Mouse (Mus musculus): ENCODE measurements around the gene Pamr1.

The Pamr1 gene

GRCm38 (mm10) chr2:102598911-102599721 is 49.3 kb downstream of the Pamr1 start:
- DNase-seq (ENCODE audit: low spot score): no peak

DNA sequence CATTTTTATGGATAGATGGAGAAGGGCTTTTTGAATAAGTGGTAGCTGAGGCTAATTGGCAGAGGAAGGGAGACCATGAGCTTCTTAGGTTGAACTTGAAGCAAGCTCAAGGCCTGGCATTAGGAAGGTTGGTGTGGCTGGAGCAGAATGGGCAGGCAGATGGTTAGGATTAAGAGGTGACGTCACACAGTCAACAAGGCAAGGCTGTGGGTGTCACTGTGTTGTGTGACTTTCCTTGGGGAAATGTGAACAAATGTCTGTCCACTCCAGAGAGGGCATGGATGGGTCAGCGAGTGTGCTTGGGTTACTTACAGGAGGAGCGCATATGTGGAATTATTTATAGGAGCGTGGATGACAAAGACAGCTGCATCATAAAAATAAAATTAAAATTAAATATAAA is 50.7 kb downstream of the Pamr1 start:
- no peak for DNase-seq (ENCODE audit: low spot score)

- DNase-seq (ENCODE audit: low spot score): no peak
Measured at GRCm38 (mm10) chr2:102610485-102610884, 60.7 kb downstream of the Pamr1 start.

DNA sequence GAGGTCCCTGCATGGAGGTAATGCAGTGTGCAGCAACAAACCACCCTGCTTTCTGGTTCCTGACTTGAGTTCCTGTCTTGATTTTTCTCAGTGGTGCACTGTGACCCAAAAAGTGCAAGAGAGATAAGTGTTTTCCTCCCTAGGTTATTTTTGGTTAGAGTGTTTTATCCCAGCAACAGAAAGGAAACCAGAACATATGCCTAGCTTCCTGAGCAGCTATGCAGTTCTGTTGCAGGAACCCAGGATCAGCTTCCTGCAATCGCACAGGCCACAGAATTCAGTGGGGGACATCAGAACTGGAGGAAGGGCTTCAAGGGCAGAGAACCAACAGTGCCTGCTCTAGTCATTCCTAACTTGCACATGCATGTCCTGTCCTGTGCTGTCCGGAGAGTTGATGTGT is 66.8 kb downstream of the Pamr1 start:
- DNase-seq (ENCODE audit: low spot score): no peak

DNA sequence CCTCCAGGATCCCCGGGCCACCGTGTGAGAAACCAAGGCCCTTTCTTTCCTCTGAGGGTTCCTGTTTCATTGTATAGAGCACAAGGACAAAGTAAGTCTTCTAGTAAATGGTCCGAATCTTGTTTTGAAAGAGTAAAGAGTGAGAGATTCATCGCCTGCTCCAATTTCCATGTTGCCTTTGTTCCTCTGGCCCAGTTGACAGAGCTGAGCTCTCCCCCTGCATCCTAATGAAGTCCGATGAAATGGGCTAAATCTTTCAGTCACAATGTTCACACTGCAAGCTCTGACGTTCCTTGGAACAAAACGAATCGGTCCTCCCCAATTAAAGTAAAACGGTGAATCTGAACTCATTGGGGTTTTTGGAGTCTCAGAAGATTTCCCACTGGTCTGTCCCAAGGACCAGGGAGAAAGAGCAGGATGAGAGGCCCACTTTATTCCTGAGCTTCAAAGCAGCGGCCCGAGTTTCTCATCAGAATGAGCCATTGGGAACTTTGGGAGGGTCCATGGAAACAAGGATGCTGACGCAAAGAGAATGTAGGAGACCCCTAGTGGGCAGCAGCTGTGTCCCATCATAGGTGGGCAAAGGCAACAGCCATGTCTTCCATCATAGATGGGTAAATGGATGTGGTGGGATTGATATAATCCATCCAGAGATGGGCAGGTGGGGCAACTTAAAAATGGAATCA is 71.1 kb downstream of the Pamr1 start:
- no peak for DNase-seq (ENCODE audit: low spot score)

GRCm38 (mm10) chr2:102622176-102622575 is 72.4 kb downstream of the Pamr1 start:
- no peak for DNase-seq (ENCODE audit: low spot score)

DNA sequence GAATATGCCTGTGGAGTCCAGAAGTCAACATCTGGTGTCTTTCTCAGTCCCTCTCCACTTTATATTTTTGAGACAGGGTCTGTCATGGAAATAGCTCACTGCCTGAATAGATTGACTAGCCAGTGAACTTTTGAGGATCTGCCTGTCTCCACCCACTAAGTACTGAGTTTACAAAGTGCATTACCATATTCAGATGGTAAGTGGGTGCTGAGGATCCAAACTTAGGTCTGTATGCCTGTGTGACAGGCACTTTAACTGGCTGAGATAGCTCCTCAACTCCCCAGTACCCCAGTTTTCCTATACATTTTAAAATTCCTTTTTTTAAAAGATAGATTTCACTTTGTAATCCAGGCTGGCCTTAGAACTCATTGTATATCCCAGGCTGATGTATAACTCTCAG is 73.1 kb downstream of the Pamr1 start:
- no peak for DNase-seq (ENCODE audit: low spot score)

GRCm38 (mm10) chr2:102624538-102624937 is 74.7 kb downstream of the Pamr1 start:
- DNase-seq (ENCODE audit: low spot score): no peak

GRCm38 (mm10) chr2:102632361-102632760 is 82.5 kb downstream of the Pamr1 start:
- no peak for DNase-seq (ENCODE audit: low spot score)

- no peak for DNase-seq (ENCODE audit: low spot score)
Measured at GRCm38 (mm10) chr2:102634010-102634409, 84.2 kb downstream of the Pamr1 start.

- DNase-seq (ENCODE audit: low spot score): no peak
Measured at GRCm38 (mm10) chr2:102635523-102636060, 85.8 kb downstream of the Pamr1 start.

DNA sequence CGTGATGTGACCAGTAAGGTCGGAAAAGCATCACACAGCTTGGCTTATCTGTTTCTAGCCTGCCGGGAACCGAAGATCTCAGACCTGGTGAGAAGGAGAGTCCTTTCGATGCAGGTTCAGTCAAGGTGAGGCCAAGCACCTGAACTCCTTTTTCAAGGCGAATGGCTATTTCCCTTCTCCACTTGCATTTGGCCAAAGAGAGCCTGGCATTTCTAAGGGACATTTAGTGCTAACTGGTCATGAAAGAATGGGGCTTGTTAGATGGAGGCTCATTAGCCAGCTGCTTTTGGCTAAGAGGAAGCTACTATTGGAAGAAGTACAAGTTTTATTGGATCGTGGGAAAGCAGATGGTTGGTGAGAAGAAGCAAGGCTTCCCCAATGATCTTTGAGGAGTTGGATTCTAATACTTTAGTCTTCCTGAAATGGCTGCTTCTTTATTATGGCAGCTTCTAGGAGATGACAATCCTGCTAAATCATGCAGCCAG is 86.3 kb downstream of the Pamr1 start:
- DNase-seq (ENCODE audit: low spot score): no peak

- DNase-seq (ENCODE audit: low spot score): no peak
Measured at GRCm38 (mm10) chr2:102638140-102638539, 88.3 kb downstream of the Pamr1 start.

- no peak for DNase-seq (ENCODE audit: low spot score)
Measured at GRCm38 (mm10) chr2:102638690-102639089, 88.9 kb downstream of the Pamr1 start.

DNA sequence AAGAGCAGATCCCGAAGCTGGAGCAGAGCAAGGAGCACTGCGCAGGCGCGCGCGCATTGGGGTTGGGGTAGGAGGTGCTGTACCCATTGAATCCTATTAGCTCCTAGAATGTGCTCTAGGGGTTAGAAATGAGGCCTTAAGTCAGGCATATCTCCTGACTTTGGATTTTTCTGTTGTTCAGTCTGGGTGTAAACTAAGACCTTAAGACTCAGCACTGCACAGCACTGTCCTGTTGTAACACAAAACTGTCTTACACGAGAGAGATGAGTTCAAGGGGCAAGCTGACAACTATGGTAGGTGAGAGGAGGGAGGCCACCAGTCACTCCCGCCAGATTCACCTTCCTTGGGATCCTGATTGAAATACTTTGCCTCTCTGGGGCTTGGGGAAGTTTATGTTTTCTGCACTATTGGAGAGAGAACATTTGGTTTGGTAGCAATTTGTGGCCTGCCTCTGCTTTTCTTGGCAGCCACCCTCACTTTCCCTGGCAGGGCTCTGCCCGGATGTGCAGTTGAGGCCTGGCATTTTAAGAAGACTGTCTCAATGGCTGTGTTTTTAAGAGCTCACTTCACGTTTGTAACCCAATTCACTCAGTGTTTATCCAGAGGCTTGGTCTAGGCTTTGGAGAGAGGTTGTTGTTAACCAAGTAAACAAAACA is 99.2 kb downstream of the Pamr1 start:
- DNase-seq (ENCODE audit: low spot score): no peak

- no peak for DNase-seq (ENCODE audit: low spot score)
Measured at GRCm38 (mm10) chr2:102650322-102650721, 100.5 kb downstream of the Pamr1 start.

DNA sequence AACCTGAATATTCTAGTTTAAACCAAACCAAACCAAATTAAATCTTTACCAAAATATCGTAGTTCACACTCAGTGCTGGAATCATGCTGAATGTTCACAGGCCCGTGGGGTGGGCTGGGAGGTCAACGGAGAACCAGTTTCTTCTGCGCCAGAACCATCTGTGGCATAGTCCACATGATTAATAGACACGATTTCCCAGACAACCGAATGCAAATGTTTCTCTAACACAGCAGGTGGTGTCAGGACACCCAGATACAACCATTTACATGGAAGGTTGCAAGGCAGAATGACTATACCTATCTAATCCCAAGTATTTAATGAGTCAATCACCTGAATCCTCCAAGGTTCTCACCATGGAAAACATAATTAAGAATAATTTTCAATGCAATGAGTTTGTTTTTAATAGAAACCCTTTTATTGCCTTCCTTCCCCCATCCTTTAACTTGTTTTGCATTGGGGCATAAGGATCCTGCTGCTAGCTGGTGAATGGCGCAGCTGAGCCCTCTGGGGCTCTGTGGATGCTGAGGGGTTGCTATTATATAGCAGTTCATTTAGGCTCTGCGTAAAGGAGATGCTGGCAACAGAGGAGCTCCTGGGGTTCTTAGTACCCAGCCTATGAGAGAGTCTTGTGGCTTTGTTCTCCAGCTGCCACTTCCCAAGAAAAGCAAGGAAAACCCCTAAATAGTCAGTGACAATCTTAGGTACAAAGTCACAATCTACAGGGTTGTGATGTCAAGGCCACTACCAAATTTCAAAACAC is 106.3 kb downstream of the Pamr1 start:
- no peak for DNase-seq (ENCODE audit: low spot score)

GRCm38 (mm10) chr2:102657726-102658125 is 107.9 kb downstream of the Pamr1 start:
- no peak for DNase-seq (ENCODE audit: low spot score)

- DNase-seq (ENCODE audit: low spot score): no peak
Measured at GRCm38 (mm10) chr2:102658163-102658660, 108.4 kb downstream of the Pamr1 start, which contains the start of gene Slc1a2. TSS of gene Slc1a2 (plus strand) at chr2:102658659.

DNA sequence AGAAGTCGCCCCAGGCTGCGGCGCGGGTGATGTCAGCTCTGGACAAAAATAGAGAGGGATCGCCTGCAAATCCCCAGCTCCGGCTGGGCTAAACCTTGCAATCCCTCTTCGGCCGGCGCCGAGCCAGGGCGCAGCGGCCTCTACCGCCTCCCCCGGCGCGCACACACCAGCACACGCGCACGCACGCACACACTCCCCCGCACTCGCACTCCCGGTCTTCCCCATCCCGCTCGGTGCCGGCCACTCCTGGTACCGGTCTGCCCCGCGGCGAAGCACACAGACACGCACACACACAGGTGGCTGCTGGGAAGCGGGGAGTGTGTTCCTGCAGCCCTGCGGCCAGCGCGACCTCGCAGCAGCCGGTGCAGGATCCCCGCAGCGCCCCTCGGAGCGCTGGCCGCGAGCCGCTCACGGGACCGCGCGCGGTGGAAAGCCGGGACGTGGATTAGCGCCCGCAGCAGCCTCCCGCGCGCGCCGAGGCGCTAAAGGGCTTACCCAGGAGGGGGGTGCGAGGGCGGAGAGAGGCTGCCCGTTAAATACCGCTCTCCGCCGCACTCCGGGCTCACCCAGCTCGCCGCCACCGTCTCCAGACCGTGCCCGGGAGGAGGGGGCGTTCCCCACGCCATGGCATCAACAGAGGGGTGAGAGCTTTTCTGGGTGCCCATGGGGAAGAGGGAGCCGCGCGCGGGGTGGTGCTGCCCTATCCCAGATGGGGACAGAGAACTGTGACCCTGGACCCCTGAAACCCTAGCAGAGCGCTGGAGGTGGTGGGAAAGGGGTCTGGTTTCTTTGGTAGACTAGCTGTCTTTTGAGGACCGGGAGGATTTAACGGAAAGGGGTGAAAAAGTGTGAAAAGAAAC is 109.1 kb downstream of the Pamr1 start:
- DNase-seq (ENCODE audit: low spot score): peak; percentile 7

- no peak for DNase-seq (ENCODE audit: low spot score)
Measured at GRCm38 (mm10) chr2:102659521-102659830, 109.7 kb downstream of the Pamr1 start.

All from yolk sac, embryonic 10.5 days (tissue).